ENCODE assay signal across 16 mouse cellular contexts in the genomic region with DNA sequence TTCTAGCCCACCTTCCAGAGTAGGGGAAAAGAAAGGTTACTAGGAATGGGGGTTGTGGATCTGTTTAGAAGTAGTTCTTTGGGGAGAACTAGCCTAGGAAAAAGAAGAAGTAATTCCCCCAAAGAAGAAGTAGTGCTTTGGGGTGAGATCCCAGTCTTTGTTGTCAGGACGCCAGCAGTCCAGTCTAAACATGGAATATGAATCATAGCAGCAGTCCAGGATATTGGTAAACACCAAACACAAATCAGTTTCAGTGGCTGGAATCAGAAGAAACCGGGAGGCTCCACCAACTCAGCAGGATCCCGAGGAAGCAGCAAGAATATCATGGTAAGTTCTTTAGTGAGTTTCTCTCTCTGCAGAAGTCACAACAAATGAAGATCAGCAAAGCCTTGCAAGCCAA. TPM values are rescaled to one million over a fixed set of nuclear protein-coding genes. Genes with fewer than 3 reads are reported as not detected.
"Had no signal": no experiment of that assay in that cellular context is flagged by ENCODE, and none has a peak within 500 bp of the region (broad histone marks: within the 10 kb centered on the region; RNA-seq: fewer than 3 reads in every experiment).

No protein-coding gene starts in this region.

- H3K9ac ChIP-seq: liver, embryonic 13.5 days; liver, embryonic 15.5 days; liver, postnatal 0 days; lung, embryonic 14.5 days; midbrain, embryonic 13.5 days; midbrain, embryonic 15.5 days; neural tube, embryonic 12.5 days; stomach, embryonic 15.5 days had no signal

- ATAC-seq: liver, postnatal 0 days; midbrain, embryonic 13.5 days; midbrain, embryonic 15.5 days had no signal

- H3K4me3 ChIP-seq: liver, embryonic 13.5 days; liver, embryonic 15.5 days; megakaryocyte, embryonic 14.5 days; midbrain, embryonic 13.5 days; midbrain, embryonic 15.5 days; neural tube, embryonic 12.5 days; stomach, embryonic 15.5 days had no signal

- H3K4me1 ChIP-seq: liver, embryonic 13.5 days; liver, embryonic 15.5 days; megakaryocyte, embryonic 14.5 days; midbrain, embryonic 13.5 days; midbrain, embryonic 15.5 days; neural tube, embryonic 12.5 days; stomach, embryonic 15.5 days had no signal

- H3K27ac ChIP-seq: liver, embryonic 13.5 days; liver, embryonic 15.5 days; macrophage; midbrain, embryonic 13.5 days; midbrain, embryonic 15.5 days; neural tube, embryonic 12.5 days; stomach, embryonic 15.5 days; stomach, postnatal 0 days had no signal

- H3K4me2 ChIP-seq: liver, embryonic 13.5 days; liver, embryonic 15.5 days; lung, embryonic 14.5 days; midbrain, embryonic 11.5 days; midbrain, embryonic 13.5 days; midbrain, embryonic 15.5 days; neural tube, embryonic 12.5 days; stomach, embryonic 15.5 days had no signal

- H3K27me3 ChIP-seq: liver, embryonic 13.5 days; liver, embryonic 15.5 days; megakaryocyte, embryonic 14.5 days; midbrain, embryonic 13.5 days; midbrain, embryonic 15.5 days; neural tube, embryonic 12.5 days; stomach, embryonic 15.5 days had no signal

- H3K9me3 ChIP-seq: liver, embryonic 13.5 days; liver, embryonic 15.5 days; midbrain, embryonic 13.5 days; midbrain, embryonic 15.5 days; neural tube, embryonic 12.5 days; stomach, embryonic 15.5 days had no signal

- DNase-seq: liver, embryonic 13.5 days; liver, postnatal 0 days; lung, embryonic 14.5 days; right cerebral cortex, postnatal 14 days; thymus, adult 2 months; thymus, postnatal 25 days; thymus, postnatal 4 days had no signal

- H3K36me3 ChIP-seq: liver, embryonic 13.5 days; liver, embryonic 15.5 days; midbrain, embryonic 13.5 days; midbrain, embryonic 15.5 days; neural tube, embryonic 12.5 days; stomach, embryonic 15.5 days had no signal

RNA-seq across cellular contexts. Expression of a gene that starts 13.2 kb away (rescaled TPM):
- polyA plus RNA-seq: macrophage had no signal
